Mouse (Mus musculus): Measurements from ENCODE around the gene 9330159F19Rik. TPM values are rescaled to one million over a fixed set of nuclear protein-coding genes. Genes with fewer than 3 reads are reported as not detected.

Gene 9330159F19Rik
- polyA plus RNA-seq, 1 experiment from 2014 or later, result 0.37 TPM

DNA sequence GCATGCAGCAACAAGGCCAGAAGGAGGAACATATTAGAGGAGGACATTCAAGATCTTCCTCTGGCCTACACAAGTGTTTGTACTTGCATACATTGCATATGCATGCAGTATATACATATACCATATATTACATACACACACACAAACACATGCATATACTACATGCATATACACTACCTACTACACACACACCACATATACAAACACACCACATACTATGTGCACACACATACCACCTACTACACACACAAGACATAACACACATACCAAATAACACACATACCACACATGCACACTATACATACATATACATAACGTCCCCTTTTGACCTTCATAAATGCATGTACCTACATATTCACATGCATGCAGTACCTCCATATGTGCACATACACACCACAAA, 10.8 kb upstream of the 9330159F19Rik start:
- POLR2A ChIA-PET, result no interaction called here
- no peak for TF ChIP-seq CTCF (IDR thresholded peaks at IDR 0.05)
- ATAC-seq (no peak), DNase-seq (ENCODE audit: low read depth, low spot score) (no peak)
- H3K27me3 ChIP-seq, result peaks cover 12% of the 10 kb centered on the region
- in situ Hi-C loops (cut with MboI; ENCODE audit: low pct_unique_long_range_greater_than_20kb), result no loop called here
- CTCF ChIA-PET, result no interaction called here

DNA sequence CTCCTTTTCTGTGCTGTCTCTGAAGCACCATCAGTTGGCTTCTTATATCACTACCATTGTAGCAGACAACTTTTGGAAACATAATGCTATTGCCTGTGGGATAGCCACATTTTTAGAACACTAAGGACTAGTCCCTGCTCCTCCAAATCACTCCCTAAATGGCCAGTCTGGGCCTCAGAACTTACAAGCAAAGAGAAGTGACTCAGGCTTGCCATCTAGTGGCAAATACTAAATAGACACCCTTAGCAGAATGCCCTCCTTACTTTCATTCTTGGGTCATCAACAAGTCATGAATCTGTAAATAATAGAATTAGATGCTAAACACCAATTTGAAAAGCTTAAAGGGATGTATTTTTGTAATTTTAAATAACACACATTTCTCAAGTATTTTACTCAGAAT, 4.7 kb upstream of the 9330159F19Rik start:
- peaks cover 3% of the 10 kb centered on the region for H3K27me3 ChIP-seq
- TF ChIP-seq CTCF (IDR thresholded peaks at IDR 0.05), result peak; percentile 68
- DNase-seq (ENCODE audit: low read depth, low spot score) (no peak), ATAC-seq (peak; percentile 93)
- ChIA-PET POLR2A (no interaction called here), CTCF (interaction anchor here (0.7 to 1.4 kb wide), 3 partner anchors 12 to 303 kb away, joined by 3 to 4 read pairs (median 4); no protein-coding TSS in a partner anchor)
- in situ Hi-C loops (cut with MboI; ENCODE audit: low pct_unique_long_range_greater_than_20kb), result no loop called here

DNA sequence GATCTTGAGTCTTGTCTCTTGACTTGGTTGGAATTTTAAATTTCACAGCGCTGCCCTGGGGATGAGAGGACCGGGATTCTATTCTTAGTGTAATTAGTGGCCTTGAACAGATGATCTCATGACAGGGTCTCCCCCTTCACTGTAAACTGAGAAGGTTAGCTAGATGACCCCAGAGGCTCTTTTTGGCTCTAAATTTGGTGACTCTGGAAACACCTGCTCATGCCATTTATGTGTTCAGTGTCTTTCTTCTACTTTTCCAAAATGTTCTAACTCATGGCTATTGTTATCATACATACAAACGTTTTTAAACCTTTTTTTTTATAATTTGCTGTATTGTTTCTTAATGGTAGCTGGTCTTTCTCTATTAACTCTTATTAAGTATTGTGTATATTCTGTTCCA, 2.7 kb upstream of the 9330159F19Rik start:
- ChIA-PET POLR2A (no interaction called here), CTCF (no interaction called here)
- in situ Hi-C loops (cut with MboI; ENCODE audit: low pct_unique_long_range_greater_than_20kb), result no loop called here
- ATAC-seq, result no peak
- H3K27me3 ChIP-seq, result peaks cover 3% of the 10 kb centered on the region
- no peak for DNase-seq (ENCODE audit: low read depth, low spot score)
- TF ChIP-seq CTCF (IDR thresholded peaks at IDR 0.05), result no peak

DNA sequence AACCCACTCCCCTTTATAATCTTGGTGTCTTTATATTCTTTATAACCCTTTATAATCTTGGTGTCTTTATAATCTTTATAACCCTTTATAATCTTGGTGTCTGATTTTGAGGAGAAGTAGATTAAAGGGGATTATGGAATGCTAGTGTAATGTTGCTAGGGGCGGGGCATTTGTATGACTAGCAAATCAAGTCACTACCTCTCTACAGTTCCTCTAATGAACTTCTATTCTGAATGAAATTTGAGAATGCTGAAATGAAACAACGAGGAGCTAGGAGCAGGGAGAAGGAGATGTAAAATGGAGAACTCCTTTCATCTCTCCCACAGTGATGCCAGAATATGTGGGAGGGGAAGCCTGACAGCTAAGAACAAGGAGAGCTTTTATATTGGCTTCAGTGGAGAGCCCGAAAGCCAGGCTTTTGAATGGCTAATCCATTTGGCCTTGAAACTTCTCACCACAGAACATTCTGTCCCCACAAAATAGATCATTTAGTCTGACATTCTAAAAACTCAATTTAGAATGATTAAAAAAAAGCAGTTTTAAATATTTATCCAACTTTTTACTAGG, 2.2 kb downstream of the 9330159F19Rik start:
- no peak for ATAC-seq
- peaks cover 27% of the 10 kb centered on the region for H3K27me3 ChIP-seq
- in situ Hi-C loops (cut with MboI; ENCODE audit: low pct_unique_long_range_greater_than_20kb), result no loop called here
- TF ChIP-seq CTCF (IDR thresholded peaks at IDR 0.05), result no peak
- ChIA-PET POLR2A (no interaction called here), CTCF (no interaction called here)
- DNase-seq (ENCODE audit: low read depth, low spot score), result no peak

DNA sequence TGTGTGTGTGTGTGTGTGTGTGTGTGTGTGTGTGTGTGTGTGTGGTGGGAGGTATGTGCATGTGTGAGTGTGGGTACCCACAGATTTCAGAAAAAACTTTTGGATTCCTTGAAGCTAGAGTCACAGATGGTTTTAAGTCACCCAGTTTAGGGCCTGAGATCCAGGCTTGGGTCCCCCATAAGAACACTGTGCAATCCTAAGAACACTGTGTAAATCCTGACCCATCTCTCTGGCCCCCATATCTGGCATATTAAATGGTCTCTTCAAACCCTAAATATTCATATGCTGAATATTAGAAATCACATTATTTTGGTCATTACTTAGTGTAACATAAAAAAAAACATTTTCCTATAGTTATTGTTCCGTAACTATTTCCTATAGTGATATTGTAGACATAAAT, 5.6 kb downstream of the 9330159F19Rik start:
- ChIA-PET CTCF (no interaction called here), POLR2A (no interaction called here)
- DNase-seq (ENCODE audit: low read depth, low spot score) (no peak), ATAC-seq (no peak)
- in situ Hi-C loops (cut with MboI; ENCODE audit: low pct_unique_long_range_greater_than_20kb), result no loop called here
- TF ChIP-seq CTCF (IDR thresholded peaks at IDR 0.05), result no peak
- H3K27me3 ChIP-seq, result peaks cover 45% of the 10 kb centered on the region

DNA sequence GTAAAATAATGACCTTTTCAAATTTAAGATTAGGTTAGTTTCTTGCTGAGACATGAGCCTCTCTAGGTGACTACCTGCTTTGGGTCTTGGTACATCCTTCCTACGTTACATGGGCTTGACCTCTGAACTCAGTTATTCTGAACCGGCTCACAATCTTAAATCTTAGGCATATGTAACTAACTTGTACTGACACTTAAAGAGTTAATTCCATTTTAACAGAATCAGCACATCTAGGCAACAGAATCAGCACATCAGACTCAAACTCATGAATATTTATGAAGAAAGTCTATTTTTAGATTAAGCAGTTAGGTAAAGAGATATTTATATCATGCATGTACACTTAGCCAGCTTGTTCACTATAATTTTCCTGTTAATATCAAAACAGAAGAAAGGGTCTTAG, 6.0 kb downstream of the 9330159F19Rik start:
- in situ Hi-C loops (cut with MboI; ENCODE audit: low pct_unique_long_range_greater_than_20kb), result no loop called here
- peaks cover 45% of the 10 kb centered on the region for H3K27me3 ChIP-seq
- DNase-seq (ENCODE audit: low read depth, low spot score) (no peak), ATAC-seq (no peak)
- no peak for TF ChIP-seq CTCF (IDR thresholded peaks at IDR 0.05)
- ChIA-PET POLR2A (no interaction called here), CTCF (no interaction called here)

DNA sequence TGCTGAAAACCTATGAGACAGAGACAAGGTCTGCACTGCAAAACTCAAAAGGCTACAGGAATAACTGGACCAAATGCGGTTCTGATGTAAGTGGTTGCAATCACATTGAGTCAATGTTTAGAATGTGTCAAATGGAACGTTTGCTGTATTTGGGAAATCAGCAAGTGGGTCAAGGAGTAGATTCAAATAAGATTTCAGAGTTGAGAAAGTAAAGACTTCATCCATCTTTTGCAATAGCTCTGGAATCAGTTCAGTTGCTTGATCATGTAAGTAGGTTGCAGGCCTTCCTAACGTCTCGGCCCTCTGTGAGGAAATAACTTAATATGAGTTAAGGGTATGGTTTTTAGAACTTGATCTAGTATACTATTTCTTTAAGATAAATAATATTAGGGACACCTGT, 13.9 kb downstream of the 9330159F19Rik start:
- in situ Hi-C loops (cut with MboI; ENCODE audit: low pct_unique_long_range_greater_than_20kb), result no loop called here

DNA sequence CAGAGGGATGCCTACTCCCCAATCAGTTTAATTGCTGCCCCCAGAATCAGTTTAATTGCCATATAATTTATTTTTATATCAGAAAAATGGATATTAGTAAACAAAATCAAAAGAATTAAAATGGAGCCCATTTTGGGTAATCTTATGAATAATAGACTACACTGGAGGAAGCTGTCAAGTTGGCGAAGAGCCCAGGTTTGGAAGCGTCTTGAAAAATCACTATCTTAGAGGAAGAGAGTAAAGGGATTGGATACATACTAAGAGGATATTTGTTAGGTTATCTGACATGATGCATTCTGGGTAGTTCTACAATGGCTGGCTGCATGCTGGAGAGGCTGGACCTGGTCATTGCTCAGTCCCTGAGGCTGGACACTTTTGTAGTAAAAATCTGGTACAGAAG, 19.8 kb downstream of the 9330159F19Rik start:
- TF ChIP-seq CTCF (IDR thresholded peaks at IDR 0.05), result no peak
- ATAC-seq (no peak), DNase-seq (ENCODE audit: low read depth, low spot score) (no peak)
- ChIA-PET POLR2A (no interaction called here), CTCF (no interaction called here)
- in situ Hi-C loops (cut with MboI; ENCODE audit: low pct_unique_long_range_greater_than_20kb), result no loop called here
- peaks cover 19% of the 10 kb centered on the region for H3K27me3 ChIP-seq

More for the DNA sequence above, 13.9 kb downstream of the 9330159F19Rik start:
- CTCF ChIA-PET, result no interaction called here
- POLR2A ChIA-PET, result no interaction called here
- ATAC-seq (no peak), DNase-seq (ENCODE audit: low read depth, low spot score) (no peak)
- TF ChIP-seq CTCF (IDR thresholded peaks at IDR 0.05), result no peak
- H3K27me3 ChIP-seq, result peaks cover 33% of the 10 kb centered on the region

Other genes with a start within 250 kb of the 9330159F19Rik start
- not detected for gene 2310057J18Rik, start 225.3 kb upstream of the 9330159F19Rik start, polyA plus RNA-seq (2021)
- 0.96 TPM for gene Soga3, start 67.8 kb upstream of the 9330159F19Rik start, polyA plus RNA-seq (2021)
- 0.13 TPM for gene Gm49353, start 12.7 kb upstream of the 9330159F19Rik start, polyA plus RNA-seq (2021)
- 41.9 TPM for gene Echdc1, start 101.6 kb downstream of the 9330159F19Rik start, polyA plus RNA-seq (2021)
- 43.2 TPM for gene Rnf146, start 150.8 kb downstream of the 9330159F19Rik start, polyA plus RNA-seq (2021)